Mouse (Mus musculus): ENCODE measurements around the gene Klf8.

Klf8 gene

DNA sequence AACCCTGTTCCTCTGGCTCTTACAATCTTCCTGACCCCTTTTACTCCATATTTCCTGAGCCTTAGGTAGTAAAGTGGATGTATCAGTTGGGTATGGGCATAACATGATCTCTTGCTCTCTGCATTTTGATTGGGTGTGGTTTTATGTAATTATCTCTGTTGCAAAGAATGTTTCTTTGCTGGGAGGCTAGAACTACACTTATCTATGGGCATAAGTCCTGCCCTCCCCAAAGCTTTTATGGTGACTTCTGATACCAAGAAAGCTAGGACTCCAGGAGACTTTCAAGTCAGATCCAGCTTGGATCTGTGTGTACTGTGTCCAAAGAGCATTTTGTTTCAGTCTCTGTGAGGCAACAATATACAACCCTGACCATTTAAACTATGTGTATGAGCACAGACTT lies 202.3 kb downstream of the Klf8 start:
- DNase-seq (ENCODE audit: low read depth, low spot score) = no peak

GRCm38 (mm10) chrX:153440018-153440417 lies 202.8 kb downstream of the Klf8 start:
- no peak for DNase-seq (ENCODE audit: low read depth, low spot score)
